Mouse (Mus musculus) kidney, adult 18-20 months (tissue): ENCODE measurements around the gene Itm2c.

Experiments
- DNase-seq: peaks from one replicate; pipeline ENCODE4 v3.0.0; 2021

Gene Itm2c

DNA sequence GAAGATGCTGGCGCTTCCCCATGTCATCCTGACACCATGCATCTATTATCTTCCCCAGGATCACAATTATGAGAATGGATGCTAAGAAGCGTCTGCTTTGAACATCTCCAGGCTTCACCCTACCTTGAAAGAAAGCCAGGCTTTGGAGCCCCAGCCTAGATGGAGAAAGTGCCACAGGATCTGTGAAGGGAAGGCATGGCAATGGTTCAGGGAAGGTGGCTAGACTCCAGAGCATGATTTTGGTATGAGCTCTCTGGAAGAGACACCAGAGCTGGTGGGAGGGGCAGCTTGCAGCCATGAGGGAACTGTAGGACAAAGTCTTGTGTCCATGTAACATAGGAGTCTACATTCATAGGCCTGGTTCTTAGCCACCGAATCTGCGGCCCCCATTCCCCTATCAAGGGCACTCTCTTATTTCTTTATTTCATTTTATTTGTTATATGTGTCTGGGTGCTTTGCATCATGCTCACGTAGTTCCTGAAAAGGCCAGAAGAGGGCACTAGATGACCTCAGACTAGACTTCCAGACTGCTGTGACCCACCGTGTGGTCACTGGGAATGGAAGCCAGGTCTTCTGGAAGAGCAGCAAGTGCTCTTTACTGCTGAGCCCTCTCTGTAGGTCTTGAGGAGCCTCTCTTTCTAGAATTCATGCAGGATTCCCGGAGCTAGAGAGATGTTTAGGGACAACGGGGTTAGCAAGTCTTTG, 41.2 kb downstream of the Itm2c start:
- peak; percentile 66 for DNase-seq

DNA sequence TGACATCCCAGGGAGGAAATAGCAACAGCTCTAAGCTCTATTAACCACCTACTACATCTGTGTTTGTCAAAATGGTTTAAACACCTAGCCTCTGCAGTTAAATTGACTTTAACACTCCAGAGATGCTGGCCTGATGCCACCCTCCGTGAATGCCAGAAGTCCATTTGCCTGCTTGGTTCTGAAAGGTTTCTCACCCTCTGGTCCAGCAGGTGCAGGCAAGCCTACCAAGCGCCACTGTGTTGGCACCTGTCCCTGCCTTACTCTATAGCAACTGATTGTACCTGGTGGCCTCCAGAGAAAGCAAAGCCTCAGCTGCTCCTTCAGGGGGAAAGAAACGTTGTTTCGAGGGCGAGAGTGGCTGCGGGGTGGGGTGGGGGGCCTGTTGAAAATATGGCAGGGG, 42.2 kb downstream of the Itm2c start:
- DNase-seq: no peak

DNA sequence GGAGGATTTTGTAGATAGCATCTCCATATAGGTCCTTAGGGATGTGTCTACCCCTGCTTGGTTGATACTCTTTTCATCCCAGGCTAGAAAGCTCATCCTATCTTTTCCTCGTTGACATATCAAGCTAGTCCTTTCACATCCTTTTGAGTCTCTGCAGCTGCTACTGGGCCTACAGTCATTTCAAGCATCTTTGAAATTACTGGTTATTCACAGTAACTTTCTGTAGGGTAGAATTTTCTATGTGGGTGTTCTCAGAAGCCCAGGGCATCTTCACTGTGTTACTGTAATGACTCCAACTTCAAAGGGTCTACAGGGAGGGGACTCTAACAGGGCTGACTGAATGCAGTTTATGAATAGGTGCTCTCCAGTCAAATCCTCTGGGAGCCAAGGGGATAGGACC, 43.2 kb downstream of the Itm2c start:
- no peak for DNase-seq

DNA sequence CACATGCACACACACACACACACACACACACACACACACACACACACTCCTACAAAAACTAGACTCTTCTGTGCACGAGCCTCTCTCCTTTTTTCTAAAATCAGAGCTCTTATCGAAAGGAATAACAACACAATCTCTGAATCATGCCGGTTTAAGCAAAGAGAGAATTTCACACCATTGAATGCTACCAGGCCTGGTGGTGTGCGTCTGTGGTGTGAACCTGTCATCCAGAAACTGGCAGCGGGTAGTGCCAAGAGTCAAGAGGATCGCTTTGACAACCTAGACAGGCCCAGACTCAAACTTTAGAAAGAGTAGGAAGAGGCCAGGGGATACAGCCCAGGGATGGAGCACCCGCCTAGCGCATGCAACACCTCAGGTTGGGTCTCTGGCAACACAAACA, 48.2 kb downstream of the Itm2c start:
- DNase-seq: no peak

DNA sequence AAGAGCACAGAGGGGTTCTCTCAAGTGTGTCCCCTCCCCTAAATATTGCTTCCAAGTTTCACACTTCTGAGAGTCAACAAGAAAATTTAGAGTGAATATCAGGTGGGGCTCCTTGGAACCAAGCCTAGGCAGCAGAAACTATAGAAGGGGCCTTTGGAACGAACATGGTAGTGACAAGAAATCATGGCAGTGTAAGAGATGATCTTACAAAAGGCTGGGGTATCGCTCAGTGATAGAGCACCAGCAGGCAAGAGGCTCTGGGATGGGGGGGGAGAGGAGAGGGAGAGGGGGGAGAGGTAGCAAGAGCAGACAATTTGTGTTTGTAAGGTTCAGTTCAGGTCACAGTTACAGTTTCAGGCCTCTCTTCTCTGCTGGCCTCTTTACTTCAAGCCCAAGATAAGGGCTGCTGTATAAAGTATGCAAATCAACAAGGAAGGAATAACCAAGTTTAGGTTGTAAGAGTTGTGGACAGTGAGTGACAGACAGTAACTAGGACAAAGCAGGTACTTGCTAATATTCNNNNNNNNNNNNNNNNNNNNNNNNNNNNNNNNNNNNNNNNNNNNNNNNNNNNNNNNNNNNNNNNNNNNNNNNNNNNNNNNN, 55.1 kb downstream of the Itm2c start:
- no peak for DNase-seq

DNA sequence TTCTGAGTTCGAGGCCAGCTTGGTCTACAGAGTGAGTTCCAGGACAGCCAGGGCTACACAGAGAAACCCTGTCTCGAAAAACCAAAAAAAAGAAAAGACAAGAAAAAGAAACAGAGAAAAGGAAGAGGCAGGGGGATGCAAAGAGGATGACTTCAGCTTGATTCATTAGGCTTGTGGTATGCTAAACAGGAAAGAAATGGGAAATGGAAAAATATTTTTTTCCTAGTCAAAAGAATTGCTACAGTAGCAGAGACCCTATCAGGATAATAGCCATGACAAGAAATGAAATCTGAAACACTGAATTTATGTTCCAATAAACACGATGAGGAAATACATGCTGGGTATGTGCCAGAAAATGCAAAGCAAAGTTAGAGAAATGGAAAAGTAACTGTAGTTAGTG, 61.1 kb downstream of the Itm2c start:
- DNase-seq: no peak

DNA sequence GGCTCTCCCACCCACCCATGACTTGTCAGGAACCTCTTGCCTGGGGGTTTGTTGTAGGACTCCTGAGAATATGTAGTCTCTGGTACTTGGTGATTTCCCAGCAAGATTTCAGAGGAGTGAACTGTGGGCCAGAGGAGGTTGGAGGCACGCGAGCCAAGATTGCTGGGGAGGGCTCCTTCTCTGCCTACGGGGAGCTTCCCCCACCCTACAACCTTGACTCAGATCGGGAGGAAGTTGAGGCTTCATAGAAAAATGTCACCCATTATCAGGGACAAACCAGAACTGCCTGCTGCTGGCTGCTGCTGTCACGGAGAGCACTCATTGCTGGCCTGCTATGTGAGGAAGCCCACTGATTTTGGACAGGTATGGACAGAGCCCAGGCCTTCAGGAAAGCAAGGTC, 63.2 kb downstream of the Itm2c start:
- no peak for DNase-seq

DNA sequence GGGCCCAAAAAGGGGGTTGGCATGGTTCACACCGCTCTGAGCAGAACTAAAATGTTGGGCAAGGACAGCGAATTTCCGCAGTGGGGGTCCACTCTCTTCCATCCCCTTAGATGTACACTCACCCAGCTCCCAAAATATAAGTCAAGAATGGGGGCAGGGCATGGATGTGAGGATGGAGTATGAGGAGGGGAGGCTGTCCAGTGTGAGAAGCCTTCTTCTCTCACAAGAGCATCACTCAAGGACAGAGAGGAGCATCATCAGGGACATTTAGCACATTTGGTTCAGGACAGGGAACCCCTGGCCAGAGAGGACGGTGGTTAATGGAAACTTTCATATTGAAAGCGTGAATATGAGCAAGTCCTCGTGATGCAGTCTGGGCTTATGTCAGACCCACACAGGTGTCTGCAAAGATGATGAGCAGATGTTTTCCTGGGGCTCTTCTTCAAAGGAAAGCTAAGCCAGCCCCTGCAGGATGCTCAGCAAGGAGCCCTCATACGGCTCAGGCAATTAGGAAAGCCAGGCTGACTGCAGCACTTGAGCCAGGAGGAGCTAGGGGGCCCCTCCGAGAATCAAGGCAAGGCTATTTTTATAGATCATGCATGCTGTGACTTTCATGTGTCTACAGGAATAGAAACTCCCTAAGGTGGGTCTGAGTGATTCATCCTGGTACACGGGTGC, 64.0 kb downstream of the Itm2c start:
- no peak for DNase-seq
